Mouse (Mus musculus): ENCODE results near the gene Ksr2. TPM values are rescaled to one million over a fixed set of nuclear protein-coding genes. Genes with fewer than 3 reads are reported as not detected.

Gene Ksr2
- total RNA-seq, 4 experiments from 2014 or later: 0.05 to 0.17 (median 0.09) TPM

- DNase-seq (ENCODE audit: low spot score in 2 of 2): no peak
Observed at GRCm38 (mm10) chr5:117522471-117522870, 108.7 kb downstream of the Ksr2 start.

DNA sequence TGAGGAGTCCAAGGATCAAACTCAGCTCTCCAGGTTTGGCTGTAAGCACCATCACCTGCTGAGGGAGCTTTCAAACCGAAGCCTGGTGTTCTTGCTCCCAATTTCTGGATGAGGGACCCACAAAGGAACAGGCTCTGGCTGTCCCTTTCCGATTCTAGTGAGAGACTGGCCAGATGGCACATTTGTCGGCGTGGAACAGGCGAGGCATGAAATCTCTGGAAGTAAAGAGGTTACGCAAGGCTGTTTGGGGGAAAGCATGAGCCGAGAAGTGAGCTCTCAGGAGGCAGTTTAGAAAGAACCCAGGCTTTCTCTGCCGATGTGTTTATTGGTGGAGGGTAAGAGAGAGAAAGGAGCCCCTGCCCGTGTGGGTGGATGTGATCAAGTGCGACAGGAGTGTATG is 109.2 kb downstream of the Ksr2 start:
- no peak for DNase-seq (ENCODE audit: low spot score in 2 of 2)

- DNase-seq (ENCODE audit: low spot score in 2 of 2): no peak
Observed at GRCm38 (mm10) chr5:117530991-117531390, 117.2 kb downstream of the Ksr2 start.

DNA sequence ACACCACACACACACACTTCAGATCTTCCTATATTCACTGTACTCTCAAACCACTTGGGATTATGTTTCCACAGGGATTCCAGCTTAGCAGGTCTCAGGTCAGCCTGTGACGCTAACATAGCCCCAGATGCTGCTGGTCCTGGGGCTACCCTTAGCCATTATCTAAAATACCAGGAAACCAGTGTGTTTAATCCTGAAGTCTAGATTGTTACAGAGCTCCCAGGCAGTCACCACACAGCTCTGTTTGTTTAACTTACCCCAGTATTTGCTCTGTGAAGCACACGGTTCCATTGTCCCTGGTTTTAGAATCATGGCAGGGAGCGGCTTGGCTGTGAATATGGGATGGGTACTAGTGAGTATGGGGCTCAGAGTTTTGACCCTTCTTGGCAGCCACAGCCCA is 125.4 kb downstream of the Ksr2 start:
- DNase-seq (ENCODE audit: low spot score in 2 of 2): no peak

- no peak for DNase-seq (ENCODE audit: low spot score in 2 of 2)
Observed at GRCm38 (mm10) chr5:117541654-117542053, 127.9 kb downstream of the Ksr2 start.

- DNase-seq (ENCODE audit: low spot score in 2 of 2): peak; percentile 33 to 44
Observed at GRCm38 (mm10) chr5:117546694-117547268, 133.0 kb downstream of the Ksr2 start.

DNA sequence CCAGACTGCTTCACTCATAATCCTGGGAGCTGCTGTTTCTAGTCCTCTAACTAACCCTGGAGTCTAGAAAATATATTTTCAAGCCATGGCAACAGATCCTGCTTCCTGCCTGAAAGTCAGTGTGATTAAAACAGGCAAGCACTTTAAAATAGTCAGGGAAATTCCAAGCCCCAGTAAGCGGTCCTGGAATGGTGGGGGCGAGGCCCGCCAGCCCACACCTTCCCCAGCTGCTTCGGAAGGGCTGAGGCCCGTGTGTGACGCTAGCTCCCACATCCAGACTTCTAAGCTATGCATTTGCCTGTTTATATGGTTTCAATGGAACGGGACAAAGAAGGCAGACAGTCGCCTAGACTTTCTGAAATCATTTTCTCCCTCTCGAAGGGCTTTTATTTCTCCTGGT is 137.2 kb downstream of the Ksr2 start:
- DNase-seq (ENCODE audit: low spot score in 2 of 2): no peak

GRCm38 (mm10) chr5:117552096-117552495 is 138.3 kb downstream of the Ksr2 start:
- no peak for DNase-seq (ENCODE audit: low spot score in 2 of 2)

DNA sequence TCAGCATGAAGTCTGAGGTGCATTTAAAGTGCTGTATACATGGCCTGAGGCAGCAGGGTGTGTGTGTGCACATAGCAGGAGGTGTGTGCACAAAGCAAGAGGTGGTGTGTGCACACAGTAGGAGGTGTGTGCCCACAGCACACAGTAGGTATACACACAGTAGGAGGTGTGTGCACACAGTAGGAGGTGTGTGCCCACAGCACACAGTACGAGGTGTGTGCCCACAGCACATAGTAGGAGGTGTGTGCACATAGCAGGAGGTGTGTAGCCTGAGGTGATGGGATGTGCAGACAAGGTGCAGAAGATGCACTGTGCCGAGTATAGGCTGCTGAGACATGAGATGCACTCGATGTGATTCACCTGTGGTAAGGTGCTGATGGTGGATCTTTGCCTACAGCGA is 140.7 kb downstream of the Ksr2 start:
- no peak for DNase-seq (ENCODE audit: low spot score in 2 of 2)

- no peak for DNase-seq (ENCODE audit: low spot score in 2 of 2)
Observed at GRCm38 (mm10) chr5:117556570-117556969, 142.8 kb downstream of the Ksr2 start.

GRCm38 (mm10) chr5:117561080-117561479 is 147.3 kb downstream of the Ksr2 start:
- DNase-seq (ENCODE audit: low spot score in 2 of 2): no peak

DNA sequence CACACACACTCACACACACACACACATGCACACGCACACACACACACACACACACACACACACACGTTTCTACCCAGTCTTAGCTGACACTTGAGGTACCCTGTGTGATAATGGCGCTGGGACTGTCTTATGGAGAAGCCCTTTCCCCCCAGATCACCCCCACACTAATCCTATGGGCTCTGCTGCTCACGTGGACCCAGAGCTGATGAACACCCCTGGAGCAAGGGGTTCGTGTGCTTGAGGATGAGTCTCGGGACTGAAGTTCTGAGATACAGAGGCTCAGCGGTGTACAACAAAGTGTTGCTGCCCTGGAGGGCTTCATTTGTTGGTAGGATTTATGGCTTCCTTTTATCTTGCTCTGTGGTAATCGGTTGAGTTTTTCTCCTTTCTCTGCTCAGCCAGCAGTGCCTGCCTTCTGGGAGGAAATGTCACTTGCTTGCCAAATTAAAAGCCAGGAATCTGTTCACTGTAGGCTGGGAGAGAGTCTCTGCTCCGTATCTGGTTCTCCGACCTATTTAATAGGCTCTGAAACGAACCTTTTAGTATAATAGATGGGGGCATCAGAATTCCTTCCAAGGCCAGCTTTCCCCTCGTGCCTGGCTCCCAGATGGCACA is 152.4 kb downstream of the Ksr2 start:
- no peak for DNase-seq (ENCODE audit: low spot score in 2 of 2)

DNA sequence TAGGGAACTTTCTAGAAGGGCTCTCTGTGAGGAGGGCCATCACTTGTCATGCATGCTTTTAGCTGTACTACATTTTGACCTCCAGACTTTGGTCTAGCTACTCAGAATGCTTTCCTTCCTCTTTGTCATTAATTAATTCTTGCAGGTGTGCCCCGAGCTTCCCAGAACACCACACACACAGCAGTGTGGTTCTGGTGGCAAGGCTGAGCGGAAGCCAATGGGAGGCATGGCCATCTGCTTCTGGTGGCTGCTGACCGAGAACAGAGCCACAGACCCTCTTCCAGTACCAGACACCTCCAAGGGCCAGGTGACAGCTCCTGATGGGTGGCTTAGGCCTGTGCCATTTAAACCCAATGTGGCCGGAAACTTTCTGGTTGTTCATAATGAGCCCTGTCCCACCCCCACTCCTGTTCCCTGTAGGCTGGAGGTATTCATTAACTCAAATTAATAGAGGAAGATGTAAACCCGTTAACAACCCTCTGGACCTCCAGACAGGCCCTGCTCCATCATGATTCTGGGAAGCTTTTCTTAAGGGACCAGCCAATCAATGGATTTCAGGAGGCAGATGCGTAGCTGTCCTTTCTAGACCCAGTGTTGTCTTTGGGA is 155.5 kb downstream of the Ksr2 start:
- no peak for DNase-seq (ENCODE audit: low spot score in 2 of 2)

GRCm38 (mm10) chr5:117572428-117572827 is 158.6 kb downstream of the Ksr2 start:
- no peak for DNase-seq (ENCODE audit: low spot score in 2 of 2)

DNA sequence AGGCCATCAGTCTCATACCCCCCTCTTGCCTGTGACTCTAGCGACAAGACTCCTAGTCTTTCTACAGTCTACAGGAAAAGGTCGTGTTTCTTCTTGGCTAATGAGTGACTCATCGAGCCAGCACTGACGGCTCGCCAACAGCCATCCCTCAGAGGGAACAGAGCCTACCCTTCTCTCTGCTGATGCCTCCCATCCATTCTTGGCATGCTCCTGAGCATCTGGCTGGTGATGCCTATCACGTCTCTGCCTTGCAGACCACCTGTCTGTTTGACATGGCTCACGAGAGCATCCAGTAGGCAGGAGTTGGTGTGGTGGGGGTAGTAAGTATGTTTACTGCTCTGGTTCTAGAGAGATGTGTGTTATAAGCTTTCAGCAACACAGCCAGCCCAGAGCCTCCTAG is 161.1 kb downstream of the Ksr2 start:
- peak; percentile 26 to 40 for DNase-seq (ENCODE audit: low spot score in 2 of 2)

GRCm38 (mm10) chr5:117577598-117577997 is 163.8 kb downstream of the Ksr2 start:
- no peak for DNase-seq (ENCODE audit: low spot score in 2 of 2)

GRCm38 (mm10) chr5:117581711-117582110 is 167.9 kb downstream of the Ksr2 start:
- DNase-seq (ENCODE audit: low spot score in 2 of 2): no peak

DNA sequence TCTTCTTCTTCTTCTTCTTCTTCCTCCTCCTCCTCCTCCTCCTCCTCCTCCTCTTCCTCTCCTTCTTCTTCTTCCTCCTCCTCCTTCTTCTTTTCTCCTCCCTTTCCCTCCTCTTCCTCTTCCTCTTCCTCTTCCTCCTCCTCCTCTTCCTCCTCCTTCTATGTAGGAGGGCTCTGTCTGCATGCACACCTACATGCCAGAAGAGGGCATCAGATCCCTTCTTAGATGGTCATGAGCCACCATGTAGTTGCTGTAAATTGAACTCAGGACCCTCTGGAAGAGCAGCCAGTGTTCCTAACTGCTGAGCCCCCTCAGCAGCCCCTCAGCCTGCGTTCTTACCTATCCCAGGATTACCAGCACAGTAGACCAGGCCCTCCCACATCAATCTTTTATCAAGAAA is 170.6 kb downstream of the Ksr2 start:
- no peak for DNase-seq (ENCODE audit: low spot score in 2 of 2)

DNA sequence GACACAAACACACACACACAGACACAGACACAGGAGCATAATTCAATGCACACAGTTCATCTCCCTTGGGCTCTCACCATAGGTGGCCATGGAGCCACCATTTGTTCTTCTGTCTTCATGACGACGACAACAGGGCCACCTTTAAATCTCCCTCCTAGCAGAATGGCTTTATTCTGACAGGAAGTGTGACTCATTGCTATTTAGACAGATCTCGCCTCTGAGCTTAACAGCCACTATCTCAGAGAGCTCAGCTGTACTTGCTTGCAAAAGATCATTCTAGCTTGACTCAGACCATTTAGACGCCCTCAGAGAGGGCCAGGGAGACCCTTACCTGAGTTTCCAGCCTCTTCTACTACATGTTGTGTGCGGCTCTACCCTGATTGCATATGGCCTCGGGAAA is 175.5 kb downstream of the Ksr2 start:
- DNase-seq (ENCODE audit: low spot score in 2 of 2): no peak

GRCm38 (mm10) chr5:117593273-117593672 is 179.5 kb downstream of the Ksr2 start:
- DNase-seq (ENCODE audit: low spot score in 2 of 2): no peak

DNA sequence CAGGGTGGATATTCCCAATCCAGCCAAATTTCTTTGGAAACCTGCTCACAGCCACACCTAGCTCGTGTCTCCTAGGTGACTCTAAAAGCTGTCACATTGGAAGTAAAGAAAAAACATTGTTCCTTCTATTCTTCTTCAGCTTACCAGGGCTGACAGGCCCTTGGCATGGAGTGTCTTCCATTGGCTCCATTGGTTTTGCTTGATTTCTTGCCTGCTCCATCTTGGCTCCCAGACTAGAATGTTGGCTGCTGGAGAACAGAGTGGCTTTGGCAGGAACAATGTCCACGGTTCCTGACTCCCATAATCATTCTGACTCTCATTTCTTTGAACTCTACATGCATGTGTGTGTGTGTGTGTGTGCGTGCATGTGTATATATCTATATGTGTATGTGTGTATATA is 183.0 kb downstream of the Ksr2 start:
- no peak for DNase-seq (ENCODE audit: low spot score in 2 of 2)

DNA sequence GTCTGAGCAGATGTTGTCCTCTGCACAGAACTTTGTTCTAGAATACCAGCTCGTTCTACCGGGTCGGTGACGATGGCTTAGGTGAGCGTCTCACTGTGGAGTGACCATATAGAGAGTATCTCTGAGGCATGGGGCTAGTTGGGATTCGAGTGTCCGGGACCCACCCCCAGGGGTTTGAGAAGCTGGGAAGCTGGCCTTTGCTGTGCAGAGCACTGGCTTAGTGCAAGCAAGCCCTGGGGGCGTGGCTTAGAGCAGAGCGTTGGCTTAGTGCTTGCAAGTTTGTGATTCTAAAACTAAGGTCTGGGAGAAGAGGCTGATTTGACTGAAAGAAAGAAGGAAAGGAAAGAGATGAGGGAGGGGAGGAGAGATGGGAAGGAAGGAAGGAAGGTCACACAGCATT is 188.2 kb downstream of the Ksr2 start:
- DNase-seq (ENCODE audit: low spot score in 2 of 2): no peak

GRCm38 (mm10) chr5:117607761-117608309 is 194.0 kb downstream of the Ksr2 start:
- DNase-seq (ENCODE audit: low spot score in 2 of 2): no peak

Measured in gastrocnemius, adult 8-10 months (tissue).